Mouse (Mus musculus) liver, postnatal 0 days (tissue): ENCODE measurements around the gene Ddo.

ENCODE experiments used
- CTCF ChIP-seq: sonication (generic); IDR thresholded peaks from 2 replicates; pipeline ENCODE4 v1.5.1; 2016; ENCODE audit warnings: antibody characterized with exemption, low read depth
- EP300 ChIP-seq: IDR thresholded peaks from 2 replicates; pipeline ENCODE4 v1.6.1; 2016; ENCODE audit warnings: antibody characterized with exemption, low read depth, mild to moderate bottlenecking

- TF ChIP-seq CTCF (no peak), EP300 (no peak)
Observed at GRCm38 (mm10) chr10:40686976-40687375, 57.2 kb downstream of the Ddo start.
